Mouse (Mus musculus): Measurements from ENCODE around the gene Sertad1.

The Sertad1 gene

GRCm38 (mm10) chr7:27486770-27487697 lies at the start of gene Sertad1:
TSS of gene Sertad1 (plus strand) at chr7:27486910.
- in situ Hi-C loops (cut with MboI, MseI), result loop anchor here (5.0 to 10.0 kb wide), 2 partner anchors 40 to 898 kb away; partner anchors contain the start of genes Blvrb, Sptbn4 and Zfp36

DNA sequence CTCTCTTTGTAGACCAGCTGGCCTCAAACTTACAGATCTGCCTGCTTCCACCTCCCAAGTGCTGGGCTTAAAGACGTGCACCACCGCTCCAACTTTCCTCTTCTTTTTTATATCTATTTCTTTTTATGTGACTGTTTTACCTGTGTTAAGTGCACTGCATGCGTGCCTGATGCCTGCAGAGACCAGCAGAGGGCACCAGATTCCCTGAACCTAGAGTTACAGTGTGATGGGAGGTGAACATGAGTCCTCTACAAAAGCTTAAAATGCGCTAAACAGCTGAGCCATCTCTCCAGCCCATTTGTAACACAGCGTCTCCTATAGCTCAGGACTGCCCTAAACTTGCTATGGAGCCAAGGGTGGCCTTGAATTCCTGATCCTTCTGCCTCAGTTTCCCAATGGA lies 49.2 kb upstream of the Sertad1 start:
- in situ Hi-C loops (cut with MboI, MseI), result loop anchor here (5.0 kb wide), 1 partner anchor 85 kb away; the partner anchor contains the start of gene Hipk4

- in situ Hi-C loops (cut with MboI, MseI), result no loop called here
These were observed 46.7 kb upstream of the Sertad1 start for GRCm38 (mm10) chr7:27440014-27440413.

DNA sequence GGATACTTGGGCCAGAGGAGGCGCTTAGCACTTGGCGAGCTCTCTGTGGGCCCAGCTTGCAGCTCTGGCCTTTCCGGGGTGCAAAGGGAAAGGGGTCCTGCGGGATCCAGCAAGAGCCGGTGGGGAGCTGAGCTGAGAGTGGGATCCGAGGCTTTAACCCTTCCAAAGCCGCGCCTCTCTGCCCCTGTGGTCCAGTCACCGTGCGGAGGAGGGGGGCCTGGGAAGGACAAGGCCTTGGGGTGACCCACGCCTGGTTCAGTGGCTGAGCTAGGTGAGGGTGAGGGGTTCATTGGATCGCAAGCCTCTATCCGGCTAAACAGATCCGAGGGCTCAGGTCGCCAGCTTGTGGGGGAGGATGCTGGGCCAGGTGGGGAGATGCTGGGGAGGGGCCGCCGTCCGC lies 40.7 kb upstream of the Sertad1 start:
- in situ Hi-C loops (cut with MboI, MseI), result loop anchor here (5.0 kb wide), 1 partner anchor 41 kb away; the partner anchor contains the start of gene Sertad1

GRCm38 (mm10) chr7:27446521-27447418 lies 39.9 kb upstream of the Sertad1 start:
- in situ Hi-C loops (cut with MboI, MseI), result loop anchor here (5.0 kb wide), 1 partner anchor 41 kb away; the partner anchor contains the start of gene Sertad1

DNA sequence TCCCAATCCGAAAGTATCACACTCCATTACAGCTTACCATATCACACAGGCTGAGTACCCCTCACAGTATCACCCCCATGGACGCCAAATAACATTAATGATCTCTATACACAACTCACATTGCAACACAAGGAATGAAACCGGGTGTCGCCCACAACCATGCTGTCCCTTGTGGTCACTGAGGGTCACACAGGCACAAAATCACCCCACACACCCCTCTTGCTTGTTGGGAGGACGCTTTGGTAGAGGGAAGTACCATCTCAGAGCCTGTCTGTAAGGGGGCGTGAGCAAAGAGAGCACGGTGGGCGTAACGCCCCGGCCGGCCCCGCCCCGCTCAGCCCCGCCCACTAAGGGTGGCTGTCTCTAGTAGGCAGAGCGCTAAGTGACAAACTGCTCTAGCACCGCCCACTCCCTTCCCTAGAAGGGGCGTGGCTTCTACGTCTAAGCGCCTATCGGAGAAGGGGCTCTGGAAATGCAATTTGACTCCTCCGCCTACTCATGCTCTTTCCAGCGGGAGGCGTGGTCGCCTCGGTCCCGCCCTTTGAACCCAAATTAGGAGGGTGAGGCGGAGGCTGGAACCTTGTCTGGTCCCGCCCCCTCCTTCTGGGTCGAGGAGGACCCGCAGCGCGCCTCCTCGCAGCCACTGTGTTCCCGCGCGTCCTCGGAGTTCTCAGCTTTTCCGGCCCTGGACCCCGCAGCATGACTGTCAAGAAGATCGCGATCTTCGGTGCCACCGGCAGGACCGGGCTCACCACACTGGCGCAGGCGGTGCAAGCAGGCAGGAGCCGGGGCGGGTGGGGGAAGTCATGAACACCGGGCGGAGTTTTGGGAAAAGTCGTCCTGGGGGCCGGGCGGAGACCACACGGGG lies 39.1 kb upstream of the Sertad1 start, which contains the start of the genes Sptbn4 and Blvrb:
Gene Sptbn4, minus strand, starts transcription at position 268 of the 868 bp plus-strand sequence.
Gene Blvrb, plus strand, starts transcription at position 560 of the 868 bp plus-strand sequence.
- in situ Hi-C loops (cut with MboI, MseI), result loop anchor here (5.0 kb wide), 1 partner anchor 40 kb away; the partner anchor contains the start of gene Sertad1

DNA sequence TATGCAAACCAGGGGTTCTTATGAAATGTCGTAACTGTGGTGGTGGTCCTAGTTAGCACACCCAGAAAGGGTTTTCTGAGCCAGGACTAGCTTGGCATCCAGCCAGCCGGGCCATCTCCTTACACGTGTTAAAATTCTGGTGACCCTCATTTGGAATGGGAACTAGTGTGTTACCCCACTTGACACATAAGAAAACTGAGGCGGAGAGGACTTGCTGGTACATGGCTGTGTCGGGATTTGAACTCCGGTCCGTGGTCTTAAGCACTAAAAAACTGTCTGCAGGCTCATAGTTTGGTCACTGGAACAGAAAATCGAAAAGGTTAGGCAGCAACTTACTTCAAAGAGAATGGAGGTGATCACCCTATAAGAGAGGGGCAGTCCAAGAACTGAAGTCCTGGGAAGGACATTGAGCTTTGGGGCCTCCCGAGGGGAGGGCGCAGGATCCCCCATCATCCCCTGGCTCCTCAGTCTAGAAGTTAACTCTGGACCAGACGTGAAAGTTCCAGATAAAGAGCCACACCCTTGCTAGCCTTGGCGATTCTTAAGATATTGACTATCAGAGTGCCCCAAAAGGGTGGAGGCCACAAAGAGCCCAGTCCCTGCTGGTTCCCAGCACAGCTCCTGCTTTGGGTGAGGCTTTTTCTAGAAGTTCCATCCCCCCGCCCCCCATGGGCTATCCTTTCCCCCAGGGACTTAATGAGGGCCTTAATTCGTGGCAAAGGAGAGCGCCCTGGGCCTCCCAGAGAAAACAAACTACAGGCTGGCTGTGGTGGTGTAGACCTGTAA lies 38.1 kb upstream of the Sertad1 start:
- in situ Hi-C loops (cut with MboI, MseI), result loop anchor here (5.0 kb wide), 1 partner anchor 39 kb away; the partner anchor contains the start of gene Sertad1

DNA sequence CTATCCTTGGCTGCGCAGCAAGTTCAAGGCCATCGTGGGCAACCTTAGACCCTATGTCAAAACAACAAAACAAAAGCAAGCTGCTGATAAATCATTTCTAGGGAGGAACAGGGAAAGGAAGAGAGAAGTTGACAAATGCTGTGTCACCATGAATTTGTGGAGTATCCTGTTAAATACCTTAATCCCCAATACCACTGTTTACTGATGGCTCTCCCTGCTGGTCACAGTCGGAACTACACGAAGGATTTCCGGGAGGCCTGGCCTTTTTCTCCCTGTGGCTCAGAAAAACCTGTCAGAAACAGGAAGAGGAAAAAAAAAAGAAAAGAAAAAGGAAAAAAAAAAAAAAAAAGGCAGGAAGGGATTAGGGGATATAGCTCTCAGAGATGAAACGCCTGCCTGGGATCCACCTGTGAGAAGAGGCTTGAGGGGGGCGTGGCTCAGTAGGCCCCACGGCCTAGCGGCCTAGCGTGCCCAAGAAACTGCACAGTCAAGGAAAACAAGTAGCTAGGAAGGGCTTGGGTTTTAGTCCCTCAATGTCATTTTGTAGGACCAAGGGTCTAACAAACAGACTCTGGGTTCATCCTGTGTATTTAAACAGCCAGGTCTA lies 37.4 kb upstream of the Sertad1 start:
- in situ Hi-C loops (cut with MboI, MseI), result loop anchor here (5.0 kb wide), 1 partner anchor 38 kb away; the partner anchor contains the start of gene Sertad1

- in situ Hi-C loops (cut with MboI, MseI), result no loop called here
These were observed 35.4 kb upstream of the Sertad1 start for GRCm38 (mm10) chr7:27451359-27451758.

DNA sequence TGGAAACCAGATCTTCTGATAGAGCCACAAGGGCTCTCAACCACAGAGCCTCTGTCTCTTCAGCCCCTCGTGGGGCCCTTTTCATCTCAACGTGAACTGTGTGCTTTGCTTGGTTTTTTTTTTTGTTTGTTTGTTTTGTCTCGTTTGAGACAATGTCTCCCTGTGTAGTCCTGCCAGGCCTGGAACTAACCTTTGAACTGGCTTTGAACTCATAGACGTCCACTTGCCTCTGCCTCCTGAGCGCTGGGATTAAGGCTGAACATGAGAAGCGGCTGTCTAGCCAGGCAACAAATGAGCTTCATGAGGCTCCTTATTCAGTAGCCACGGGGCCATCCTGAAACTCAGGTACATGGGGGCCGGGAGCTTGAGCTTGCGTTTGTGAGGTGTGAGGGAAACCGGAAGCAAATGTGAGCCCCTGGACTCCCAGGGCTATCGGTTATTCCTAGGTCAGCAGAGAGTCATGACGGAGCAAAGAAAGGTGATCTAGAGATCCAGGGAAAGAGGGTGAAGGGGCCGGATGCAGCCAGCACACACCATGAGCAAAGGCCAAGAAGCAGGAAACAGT lies 34.4 kb upstream of the Sertad1 start:
- in situ Hi-C loops (cut with MboI, MseI), result no loop called here

GRCm38 (mm10) chr7:27454461-27455121 lies 32.1 kb upstream of the Sertad1 start:
- in situ Hi-C loops (cut with MboI, MseI), result no loop called here

GRCm38 (mm10) chr7:27455273-27455672 lies 31.4 kb upstream of the Sertad1 start:
- in situ Hi-C loops (cut with MboI, MseI), result no loop called here

DNA sequence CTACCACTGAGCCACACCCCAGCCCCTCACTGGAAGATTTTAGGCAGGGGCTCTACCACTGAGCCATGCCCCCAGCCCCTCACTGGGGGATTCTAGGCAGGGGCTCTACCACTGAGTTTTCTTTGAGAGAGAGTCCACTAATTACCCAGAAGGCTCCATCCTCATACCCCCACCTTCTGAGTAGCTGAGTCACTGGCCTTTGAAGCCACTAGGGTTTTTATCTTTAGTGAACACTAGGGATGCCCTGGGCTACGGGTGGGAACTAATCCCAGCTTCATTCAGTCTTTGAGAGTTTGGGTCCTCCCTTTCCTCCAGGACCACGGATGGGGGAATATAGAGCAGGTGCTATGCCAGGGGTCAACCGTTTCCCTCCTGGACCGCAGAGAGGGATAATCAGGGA lies 28.1 kb upstream of the Sertad1 start:
- in situ Hi-C loops (cut with MboI, MseI), result no loop called here

DNA sequence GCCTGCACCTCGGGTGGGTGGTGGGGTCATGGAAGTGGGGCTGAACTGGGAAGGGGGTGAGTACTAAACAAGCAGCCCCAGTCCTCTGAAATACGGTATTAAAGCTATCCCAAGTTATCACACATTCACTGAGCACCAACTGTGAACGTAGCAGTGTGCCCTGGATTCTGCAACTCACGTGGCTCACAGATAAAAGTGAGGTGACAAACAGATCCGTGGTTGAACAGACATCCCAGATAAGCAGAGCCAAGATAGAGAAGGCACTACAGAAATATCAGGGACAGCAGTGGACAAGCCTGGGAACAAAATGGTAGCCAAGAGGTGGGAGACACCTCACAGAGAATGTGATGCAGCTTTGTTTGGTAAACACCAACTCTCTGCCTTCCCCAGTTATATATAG lies 27.1 kb upstream of the Sertad1 start:
- in situ Hi-C loops (cut with MboI, MseI), result no loop called here

DNA sequence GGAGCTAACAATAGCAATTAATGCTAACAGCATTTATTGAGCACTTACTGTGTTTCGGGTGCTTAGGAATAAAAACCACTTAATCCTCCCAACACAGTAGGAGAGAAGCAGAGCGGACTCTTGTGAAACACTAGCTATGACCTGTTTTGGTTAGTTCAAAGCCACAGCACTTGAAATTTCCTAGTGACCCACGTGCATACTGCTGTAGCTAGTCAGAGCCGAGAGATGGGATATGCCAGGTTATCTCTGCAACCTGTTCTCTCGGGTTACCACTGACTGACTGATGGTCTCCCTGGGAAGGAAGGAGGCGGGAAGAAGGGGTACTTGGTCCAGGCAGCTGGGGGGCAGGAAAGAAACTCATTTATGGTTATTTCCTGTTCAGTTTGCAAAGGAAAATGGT lies 26.2 kb upstream of the Sertad1 start:
- in situ Hi-C loops (cut with MboI, MseI), result no loop called here

DNA sequence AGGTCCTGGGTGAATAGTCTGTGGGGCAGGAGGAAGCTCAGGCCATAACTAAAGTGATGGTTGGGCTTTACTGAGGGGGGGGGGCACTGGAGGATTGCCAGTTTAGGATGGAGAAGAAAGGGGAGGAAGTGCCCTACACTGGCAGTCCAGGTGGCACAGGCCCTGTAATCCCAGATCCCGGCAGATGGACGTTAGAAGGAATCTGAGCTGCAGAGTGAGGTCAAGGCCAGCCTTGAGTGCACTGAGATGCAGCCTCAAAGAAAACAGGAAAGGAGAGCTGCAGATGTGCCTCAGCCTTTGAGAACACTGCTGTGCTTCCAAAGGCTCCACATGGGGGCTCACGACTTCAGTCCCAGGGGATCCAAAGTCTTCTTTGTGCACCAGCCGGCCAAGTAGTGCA lies 19.1 kb upstream of the Sertad1 start:
- in situ Hi-C loops (cut with MboI, MseI), result no loop called here

- in situ Hi-C loops (cut with MboI, MseI), result no loop called here
These were observed 15.2 kb upstream of the Sertad1 start for GRCm38 (mm10) chr7:27471390-27472120.

DNA sequence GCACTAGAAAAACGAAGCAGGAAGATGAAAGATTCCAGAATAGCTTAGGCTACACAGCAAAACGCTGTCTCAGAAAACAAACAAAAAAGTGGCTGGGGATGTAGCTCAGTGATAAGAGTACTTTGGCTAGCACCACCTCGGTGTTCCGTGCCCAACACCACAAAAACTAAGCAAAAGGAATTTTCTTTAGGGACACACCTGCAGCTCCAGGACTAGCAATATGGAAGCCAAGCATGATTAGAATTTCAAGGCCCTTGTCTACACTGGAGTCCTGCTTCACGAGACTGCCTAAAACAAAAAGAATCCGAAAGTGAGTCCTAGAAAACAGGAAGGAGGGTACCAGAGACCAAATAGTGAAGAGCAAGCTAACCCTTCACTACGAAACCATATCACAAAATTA lies 14.1 kb upstream of the Sertad1 start:
- in situ Hi-C loops (cut with MboI, MseI), result no loop called here
